Mouse (Mus musculus) layer of hippocampus, adult 2 months (tissue): Measurements from ENCODE around the gene Adcy5. TPM values are rescaled to one million over a fixed set of nuclear protein-coding genes. Genes with fewer than 3 reads are reported as not detected.

ENCODE experiments used
- DNase-seq, 2 experiments: peaks; one replicate each; pipeline ENCODE4 v3.0.0; 2022; ENCODE audit warnings: low spot score in 2 of 2
- H3K27ac ChIP-seq: fragments of 200-600 bp; 2 replicates; pipeline ENCODE4 v1.8.1; 2022
- H3K4me3 ChIP-seq: fragments of 200-600 bp; 2 replicates; pipeline ENCODE4 v1.8.1; 2022; ENCODE audit warnings: mild to moderate bottlenecking
- CTCF ChIP-seq: fragments of 200-600 bp; conservative IDR thresholded peaks from 2 replicates; pipeline ENCODE4 v1.8.1; 2022; ENCODE audit warnings: antibody characterized with exemption, mild to moderate bottlenecking, moderate library complexity
- total RNA-seq, 2 experiments: library from RNA; stranded (reverse); gene quantifications; 2 replicates each; pipeline ENCODE4 v1.2.3; 2021

Adcy5 gene
- total RNA-seq, 2 experiments from 2014 or later, result 74.3 to 76.8 TPM

DNA sequence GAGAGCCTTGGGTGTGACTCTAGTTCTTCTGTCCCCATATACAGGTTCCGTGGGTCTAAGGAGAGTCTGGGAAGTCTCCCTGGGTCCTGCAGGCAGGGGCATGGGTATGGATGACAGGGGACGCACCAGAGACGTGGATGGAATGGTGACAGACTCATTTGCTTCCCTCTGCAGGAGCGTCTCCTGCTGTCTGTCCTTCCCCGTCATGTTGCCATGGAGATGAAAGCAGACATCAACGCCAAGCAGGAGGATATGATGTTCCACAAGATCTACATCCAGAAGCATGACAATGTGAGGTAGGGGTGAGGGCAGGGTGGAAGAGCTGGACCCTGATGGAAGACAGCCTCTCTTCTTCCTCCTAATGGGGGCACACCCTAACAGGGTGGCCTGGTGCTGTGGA is 98.3 kb downstream of the Adcy5 start:
- H3K27ac ChIP-seq, result peak overlapping the region; percentile 32; the same call in 1 of the 2 replicates
- DNase-seq, result peak in 1 of 2 experiments; percentile 64
- H3K4me3 ChIP-seq, result no peak overlapping the region
- no peak for TF ChIP-seq CTCF

DNA sequence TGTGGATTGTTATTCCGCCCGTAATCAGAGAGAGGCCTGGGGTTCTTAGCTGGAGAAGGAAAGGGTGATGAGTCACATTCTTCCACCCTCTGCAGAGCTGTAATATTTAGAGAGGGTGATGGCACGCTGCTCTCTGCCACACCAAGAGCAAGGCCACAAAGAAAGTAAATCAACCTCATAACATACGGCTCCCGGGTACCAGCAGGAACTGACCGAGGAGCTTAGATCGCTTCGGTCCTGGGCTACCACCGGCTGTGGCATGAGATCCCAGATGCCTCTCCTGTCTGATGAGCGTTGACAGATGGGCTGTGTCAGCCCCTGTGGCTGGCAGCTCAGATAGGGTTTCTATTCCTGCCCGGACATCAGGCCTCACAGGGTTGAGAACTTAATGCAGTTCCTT is 101.3 kb downstream of the Adcy5 start:
- DNase-seq, result no peak
- Histone ChIP-seq H3K4me3 (no peak overlapping the region), H3K27ac (no peak overlapping the region)
- TF ChIP-seq CTCF, result no peak

DNA sequence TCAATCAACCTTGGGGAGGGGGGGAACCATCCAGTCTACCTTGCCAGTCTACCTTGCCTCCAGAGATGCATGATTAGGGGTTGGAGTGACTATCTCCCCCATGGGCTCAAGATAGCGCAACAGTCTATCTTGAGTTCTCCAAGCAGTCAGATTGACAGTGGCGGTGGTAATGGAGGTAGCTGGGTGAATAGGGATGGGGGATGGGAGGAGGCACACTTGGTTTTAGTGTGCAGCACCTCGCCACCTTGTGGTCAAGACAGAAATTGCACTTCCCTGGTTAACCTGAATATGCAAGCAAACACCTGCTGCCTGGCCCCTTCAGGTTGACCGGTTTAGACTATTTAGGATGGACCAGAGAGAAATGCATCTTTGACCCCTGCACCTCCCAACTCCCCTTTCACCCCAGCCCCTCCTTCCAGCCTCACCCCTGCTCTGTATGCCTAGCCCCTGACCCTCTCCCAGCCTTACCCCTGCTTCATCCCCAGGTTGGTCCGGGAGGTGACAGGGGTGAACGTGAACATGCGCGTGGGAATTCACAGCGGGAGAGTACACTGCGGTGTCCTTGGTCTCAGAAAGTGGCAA is 115.8 kb downstream of the Adcy5 start:
- peak; percentile 95 for TF ChIP-seq CTCF
- peak; percentile 88 to 93 for DNase-seq
- Histone ChIP-seq H3K27ac (no peak overlapping the region), H3K4me3 (no peak overlapping the region)

DNA sequence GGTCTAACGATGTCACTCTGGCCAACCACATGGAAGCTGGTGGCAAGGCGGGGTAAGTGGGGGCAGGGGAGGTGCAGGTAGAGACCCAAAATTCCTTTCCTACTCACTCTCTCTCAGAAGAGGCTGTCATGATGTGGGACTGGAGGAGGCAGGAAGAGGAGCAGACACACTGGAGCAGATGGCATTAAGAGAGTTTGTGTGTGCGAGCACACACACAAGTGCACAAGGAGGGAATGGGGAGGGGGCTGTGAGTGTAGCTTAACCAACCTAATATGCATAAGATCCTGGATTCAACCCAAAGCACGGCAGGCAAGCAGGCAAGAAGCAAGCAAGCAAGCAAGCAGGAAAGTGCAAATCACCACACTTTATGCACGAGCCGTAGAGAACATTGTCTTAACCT is 116.3 kb downstream of the Adcy5 start:
- H3K27ac ChIP-seq, result no peak overlapping the region
- no peak for TF ChIP-seq CTCF
- no peak overlapping the region for H3K4me3 ChIP-seq
- DNase-seq, result no peak

DNA sequence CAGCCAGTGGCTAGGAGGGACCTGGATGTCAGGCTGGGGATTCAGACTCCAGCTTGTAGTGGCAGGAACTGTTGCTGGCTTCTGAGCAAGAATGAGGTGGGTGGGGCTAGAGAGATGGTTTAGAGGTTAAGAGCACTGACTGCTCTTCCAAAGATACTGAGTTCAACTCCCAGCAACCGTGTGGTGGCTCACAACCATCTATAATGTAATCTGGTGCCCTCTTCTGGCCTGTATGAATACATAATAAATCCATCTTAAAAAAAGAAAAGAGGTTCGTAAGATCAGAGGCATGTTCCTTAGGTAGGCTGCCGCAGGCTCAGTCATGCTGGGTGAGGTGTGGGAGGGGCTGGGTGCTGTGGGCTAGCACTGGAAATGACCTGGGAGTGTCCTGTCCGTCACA is 116.9 kb downstream of the Adcy5 start:
- H3K4me3 ChIP-seq, result no peak overlapping the region
- TF ChIP-seq CTCF, result peak; percentile 65
- no peak overlapping the region for H3K27ac ChIP-seq
- DNase-seq, result no peak

DNA sequence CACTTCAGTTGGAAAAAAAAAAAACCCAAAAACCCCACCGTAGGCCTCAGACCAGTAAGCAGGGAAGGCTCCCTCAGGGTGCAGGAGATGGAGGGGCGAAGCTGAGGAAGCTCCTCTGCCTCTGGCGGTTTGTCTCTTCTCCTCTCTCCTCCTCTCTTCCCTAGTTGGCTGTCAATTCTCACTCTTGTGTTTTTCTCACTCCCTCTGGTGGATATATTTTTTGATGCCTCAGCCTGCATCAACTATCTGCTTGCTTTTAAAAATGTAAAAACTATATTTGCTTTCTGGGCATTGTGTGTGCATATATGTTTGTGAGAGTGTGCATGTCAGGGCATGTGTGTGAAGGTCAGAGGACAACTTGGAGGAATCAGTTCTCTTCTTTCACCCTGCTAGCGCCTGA is 117.7 kb downstream of the Adcy5 start:
- no peak for DNase-seq
- no peak overlapping the region for H3K4me3 ChIP-seq
- peak; percentile 71 for TF ChIP-seq CTCF
- no peak overlapping the region for H3K27ac ChIP-seq

DNA sequence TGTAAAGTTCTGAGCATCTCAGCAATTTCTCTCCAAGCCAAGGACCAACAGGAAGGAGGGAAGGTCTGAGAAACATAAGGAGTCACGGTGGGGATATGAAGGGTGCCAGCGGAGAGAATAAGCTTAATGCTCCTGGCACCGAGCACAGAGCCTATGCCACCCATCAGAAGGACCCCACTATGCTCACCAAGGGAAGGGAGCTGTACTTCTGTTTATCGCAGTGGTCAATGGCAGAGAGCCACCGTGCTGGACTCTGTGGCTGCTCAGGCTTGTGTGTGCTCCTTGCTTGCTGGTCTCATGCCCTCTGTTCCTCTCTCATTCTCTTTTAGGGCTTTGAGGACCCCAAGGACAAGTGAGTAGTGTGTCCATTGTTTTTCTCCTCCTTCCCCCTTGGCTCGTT is 123.5 kb downstream of the Adcy5 start:
- no peak for TF ChIP-seq CTCF
- no peak for DNase-seq
- no peak overlapping the region for H3K4me3 ChIP-seq
- H3K27ac ChIP-seq, result no peak overlapping the region

DNA sequence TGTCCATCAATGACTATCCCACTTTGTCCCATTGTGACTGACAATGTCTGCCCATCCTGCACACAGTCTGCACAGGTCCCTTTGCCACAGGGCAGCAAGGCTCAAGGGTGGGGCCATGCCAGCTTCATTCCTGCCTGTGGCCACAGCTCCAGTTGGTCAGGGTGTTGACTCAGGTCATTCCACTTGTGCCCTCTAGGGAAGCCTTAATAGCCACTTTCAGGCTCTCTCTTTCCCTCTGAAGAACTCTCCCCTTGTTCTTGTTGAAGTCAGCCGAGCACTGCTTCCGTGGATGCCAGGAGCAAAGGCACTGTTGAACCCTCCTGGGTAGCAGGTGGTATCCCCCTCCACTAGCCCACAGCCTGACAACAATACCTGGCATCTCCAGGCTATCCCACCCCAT is 127.8 kb downstream of the Adcy5 start:
- Histone ChIP-seq H3K4me3 (no peak overlapping the region), H3K27ac (no peak overlapping the region)
- no peak for TF ChIP-seq CTCF
- no peak for DNase-seq

DNA sequence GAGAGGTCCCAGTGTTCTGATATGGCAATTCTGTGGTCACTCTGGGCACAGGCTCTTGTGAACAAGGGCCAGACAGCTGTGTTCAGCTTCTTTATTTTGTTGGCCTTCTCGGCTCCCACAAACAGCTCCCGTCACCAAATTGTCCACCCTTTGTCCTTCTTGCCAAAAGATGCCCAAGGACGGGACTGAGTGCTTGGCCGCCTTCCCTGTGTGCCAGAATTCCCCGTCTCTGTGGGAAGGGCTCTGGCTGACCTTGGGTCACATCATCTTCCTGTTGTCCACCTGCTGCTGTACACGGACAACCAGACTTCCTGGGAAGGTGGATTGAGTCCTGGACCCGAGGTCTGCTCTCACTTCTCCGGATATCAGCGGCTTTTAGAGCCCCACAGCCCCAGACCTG is 131.1 kb downstream of the Adcy5 start:
- Histone ChIP-seq H3K4me3 (no peak overlapping the region), H3K27ac (no peak overlapping the region)
- no peak for DNase-seq
- no peak for TF ChIP-seq CTCF

DNA sequence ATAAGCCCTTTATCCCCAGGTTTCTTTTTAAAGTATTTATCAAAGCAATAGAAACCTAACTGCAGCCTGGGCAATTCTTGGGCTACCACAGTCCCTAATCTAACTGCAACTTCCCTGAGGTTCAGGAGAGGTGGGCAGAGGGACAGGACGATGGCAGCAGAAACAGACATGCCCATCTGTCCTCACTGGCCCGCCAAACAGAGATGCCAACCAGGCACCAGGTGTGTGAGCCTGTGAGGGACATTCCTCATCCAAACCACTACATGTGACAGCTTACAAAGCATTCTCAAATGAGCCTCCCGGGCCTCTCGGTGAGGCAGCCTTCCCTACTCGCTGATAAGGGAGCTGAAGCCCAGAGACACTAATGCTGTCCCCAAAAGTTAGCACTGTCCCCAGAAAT is 132.6 kb downstream of the Adcy5 start:
- no peak for TF ChIP-seq CTCF
- no peak for DNase-seq
- Histone ChIP-seq H3K27ac (no peak overlapping the region), H3K4me3 (no peak overlapping the region)

DNA sequence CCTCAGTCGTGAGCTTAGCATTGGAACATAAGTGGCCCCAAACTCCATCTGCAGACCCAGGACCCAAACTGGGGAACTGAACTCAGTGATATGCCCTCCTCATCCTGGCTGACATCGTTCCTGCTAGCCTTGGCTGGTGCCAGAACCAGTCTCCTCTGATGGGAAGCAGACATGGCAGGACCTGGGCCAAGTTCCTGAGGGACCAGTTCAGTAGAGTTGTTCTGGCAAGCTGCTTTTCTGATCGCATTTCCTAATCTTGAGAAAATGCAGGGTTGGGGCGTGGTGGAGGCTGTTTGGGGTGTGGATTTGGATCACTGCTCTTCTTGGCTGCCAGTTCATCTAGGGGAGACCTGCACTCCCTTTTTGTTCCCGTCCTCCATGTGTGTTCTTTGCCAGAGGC is 143.1 kb downstream of the Adcy5 start:
- no peak for TF ChIP-seq CTCF
- DNase-seq, result no peak
- Histone ChIP-seq H3K27ac (no peak overlapping the region), H3K4me3 (no peak overlapping the region)

DNA sequence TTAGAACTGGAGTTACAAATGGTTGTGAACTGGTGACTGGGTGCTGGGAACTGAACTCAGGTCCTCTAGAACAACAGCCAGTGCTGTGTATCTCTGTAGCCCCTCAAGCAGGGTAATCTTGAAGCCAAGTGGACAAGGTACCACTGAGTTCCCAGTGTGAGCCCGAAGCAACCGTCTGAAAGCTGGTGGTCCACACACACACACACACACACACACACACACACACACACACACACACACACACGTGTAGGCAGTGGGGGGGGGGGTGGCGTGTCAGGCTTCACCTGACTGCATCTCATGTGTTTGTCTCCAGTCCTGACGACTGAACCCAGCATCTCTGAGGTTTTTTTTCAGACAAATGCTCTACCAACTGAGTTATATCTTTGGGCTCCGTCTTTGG is 145.5 kb downstream of the Adcy5 start:
- no peak for DNase-seq
- Histone ChIP-seq H3K27ac (no peak overlapping the region), H3K4me3 (no peak overlapping the region)
- TF ChIP-seq CTCF, result no peak

DNA sequence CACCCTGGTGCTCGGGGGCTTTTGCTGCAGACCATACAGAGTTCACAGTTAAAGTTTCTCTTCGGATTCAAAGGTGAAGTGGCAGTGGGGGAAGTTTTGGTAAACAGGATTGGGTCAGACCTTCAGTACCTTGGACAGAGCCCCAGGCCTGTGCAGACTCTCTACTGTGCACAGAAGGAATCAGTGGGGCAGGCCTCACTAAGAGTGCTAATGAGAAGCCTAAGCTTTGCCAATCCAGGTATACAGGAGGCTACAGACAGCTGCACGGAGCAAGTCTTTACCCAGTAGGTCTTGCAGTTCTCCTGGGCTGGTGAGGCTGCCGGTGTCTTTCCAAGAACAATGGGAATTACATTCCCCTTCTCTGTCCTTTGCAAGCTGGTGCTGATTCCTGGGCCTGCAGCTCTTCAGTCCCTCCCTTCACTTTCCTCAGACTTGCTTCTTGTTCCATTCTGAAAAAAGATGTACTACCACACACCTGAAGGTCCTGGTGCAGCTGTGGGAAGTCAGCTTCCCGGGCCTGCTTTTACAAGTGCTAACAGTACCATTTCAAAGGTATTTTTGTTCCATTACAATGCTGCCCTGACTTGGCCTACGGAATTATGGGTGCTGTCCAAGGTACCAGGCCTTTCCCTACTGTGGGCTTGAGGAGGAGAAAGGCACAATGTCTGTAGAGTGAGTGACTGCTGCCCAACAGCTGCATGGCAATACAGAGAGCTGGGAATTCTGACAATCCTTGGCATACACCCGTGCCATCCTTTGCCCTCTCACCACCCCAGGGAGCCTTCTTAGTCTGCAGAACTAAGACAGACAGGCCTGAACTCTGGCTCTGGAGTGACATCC is 148.0 kb downstream of the Adcy5 start:
- no peak for TF ChIP-seq CTCF
- no peak overlapping the region for H3K27ac ChIP-seq
- no peak overlapping the region for H3K4me3 ChIP-seq
- no peak for DNase-seq

DNA sequence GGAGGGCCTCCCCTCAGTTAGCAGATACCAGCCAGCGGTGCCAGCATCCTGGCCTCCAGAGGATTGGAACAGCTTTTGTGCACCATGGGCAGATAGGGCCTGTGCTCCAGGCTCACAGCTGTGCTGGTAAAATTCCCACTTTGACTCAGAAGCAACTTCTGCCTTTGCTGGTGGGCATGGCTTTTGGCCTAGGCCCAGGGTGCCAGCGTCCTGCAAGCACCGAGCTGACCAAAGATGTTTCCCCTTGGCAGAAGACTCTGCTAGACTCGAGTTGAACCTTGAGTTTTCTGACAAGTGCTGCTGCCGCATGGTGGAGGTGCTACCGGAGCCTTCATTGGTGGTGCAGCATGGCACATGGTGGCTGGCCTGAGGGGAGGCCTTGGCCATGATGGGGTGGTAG is 149.0 kb downstream of the Adcy5 start:
- H3K27ac ChIP-seq, result no peak overlapping the region
- TF ChIP-seq CTCF, result no peak
- no peak overlapping the region for H3K4me3 ChIP-seq
- DNase-seq, result no peak
